Mouse (Mus musculus) liver, embryonic 11.5 days (tissue): Measurements from ENCODE around the gene Abtb2. TPM values are rescaled to one million over a fixed set of nuclear protein-coding genes. Genes with fewer than 3 reads are reported as not detected.

ENCODE experiments used
- ATAC-seq: fragments of 200-750 bp; cut with Nextera tagmentation; replicated peaks from 2 replicates; pipeline ENCODE4 v1.8.0; 2017; ENCODE audit warnings: moderate number of reproducible peaks, mild to moderate bottlenecking, moderate TSS enrichment, moderate library complexity; ENCODE audit not compliant: low FRiP score
- DNase-seq: peaks from one replicate; pipeline ENCODE4 v3.0.0-alpha.2; 2017; ENCODE audit warnings: low spot score
- H3K27ac ChIP-seq: fragments of 300-500 bp; sonication (generic); 2 replicates; pipeline ENCODE4 v1.5.1; 2014; ENCODE audit warnings: mild to moderate bottlenecking, low read depth, low read length, control low read depth
- H3K27me3 ChIP-seq: fragments of 300-500 bp; sonication (generic); replicated peaks from 2 replicates; pipeline ENCODE4 v1.6.1; 2014; ENCODE audit warnings: low read length, mixed read lengths; ENCODE audit not compliant: control insufficient read depth, insufficient read depth
- H3K36me3 ChIP-seq: fragments of 300-500 bp; sonication (generic); 2 replicates; pipeline ENCODE4 v1.6.1; 2014; ENCODE audit warnings: mild to moderate bottlenecking, low read length, moderate library complexity, mixed read lengths; ENCODE audit not compliant: control insufficient read depth, insufficient read depth
- H3K4me1 ChIP-seq: fragments of 300-500 bp; sonication (generic); replicated peaks from 2 replicates; pipeline ENCODE4 v1.6.1; 2014; ENCODE audit warnings: low read length, mixed read lengths; ENCODE audit not compliant: control insufficient read depth, insufficient read depth
- H3K4me2 ChIP-seq: fragments of 300-500 bp; sonication (generic); 2 replicates; pipeline ENCODE4 v1.6.1; 2014; ENCODE audit warnings: mild to moderate bottlenecking, control low read depth, moderate library complexity
- H3K4me3 ChIP-seq: fragments of 300-500 bp; sonication (generic); 2 replicates; pipeline ENCODE4 v1.5.1; 2014; ENCODE audit warnings: low read depth, low read length, control low read depth
- H3K9ac ChIP-seq: fragments of 300-500 bp; sonication (generic); 2 replicates; pipeline ENCODE4 v1.6.1; 2014; ENCODE audit warnings: low read depth, low read length, control low read depth
- H3K9me3 ChIP-seq: fragments of 300-500 bp; sonication (generic); 2 replicates; pipeline ENCODE4 v1.6.1; 2016; ENCODE audit warnings: low read length, inconsistent platforms, mixed read lengths; ENCODE audit not compliant: control insufficient read depth
- WGBS: fragments of 180-500 bp; shearing (Covaris S2); extraction: QIAGEN DNeasy Blood & Tissue Kit; methylation state at CpG from one replicate; pipeline ENCODE4 v1.1.7; 2014; 5-methylcytosine and 5-hydroxymethylcytosine counted together
- polyA plus RNA-seq: library from polyadenylated mRNA; unstranded; fragments of >200 nt; fragmentation: Nextera tagmentation; extraction: Ambion mirVana; gene quantifications from 2 replicates; pipeline ENCODE4 v1.2.1, GENCODE M21; 2014

Gene Abtb2
- polyA plus RNA-seq, 1 experiment from 2014 or later: 4.6 TPM

DNA sequence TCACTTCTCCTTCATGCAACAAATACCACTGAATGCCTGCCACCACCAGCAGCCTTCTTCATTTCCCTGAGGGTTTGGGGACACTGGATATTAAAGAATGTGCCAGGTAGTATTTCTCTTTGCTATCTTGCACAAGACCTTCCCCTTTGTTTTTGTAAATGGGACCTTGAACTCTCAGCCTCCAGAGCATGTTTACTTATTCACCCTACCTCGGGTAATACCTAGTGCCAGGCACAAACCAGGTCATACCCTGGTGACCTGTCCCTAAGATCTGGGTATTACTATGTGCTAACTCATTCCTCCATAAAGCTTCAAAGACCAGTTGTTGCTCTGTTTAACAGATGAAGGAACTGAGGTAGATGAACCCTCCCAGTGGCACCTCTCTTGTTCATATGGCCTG is 35.0 kb downstream of the Abtb2 start:
- H3K9me3 ChIP-seq: no peaks in the 10 kb centered on the region
- peaks cover 45% of the 10 kb centered on the region for H3K4me1 ChIP-seq
- no peak overlapping the region for H3K4me3 ChIP-seq
- no peaks in the 10 kb centered on the region for H3K36me3 ChIP-seq
- DNase-seq (no peak), ATAC-seq (no peak)
- no peak overlapping the region for H3K9ac ChIP-seq
- no peak overlapping the region for H3K4me2 ChIP-seq
- no peaks in the 10 kb centered on the region for H3K27me3 ChIP-seq
- WGBS: 64% methylated on average over 1 of the region's 1 CpGs
- H3K27ac ChIP-seq: no peak overlapping the region

DNA sequence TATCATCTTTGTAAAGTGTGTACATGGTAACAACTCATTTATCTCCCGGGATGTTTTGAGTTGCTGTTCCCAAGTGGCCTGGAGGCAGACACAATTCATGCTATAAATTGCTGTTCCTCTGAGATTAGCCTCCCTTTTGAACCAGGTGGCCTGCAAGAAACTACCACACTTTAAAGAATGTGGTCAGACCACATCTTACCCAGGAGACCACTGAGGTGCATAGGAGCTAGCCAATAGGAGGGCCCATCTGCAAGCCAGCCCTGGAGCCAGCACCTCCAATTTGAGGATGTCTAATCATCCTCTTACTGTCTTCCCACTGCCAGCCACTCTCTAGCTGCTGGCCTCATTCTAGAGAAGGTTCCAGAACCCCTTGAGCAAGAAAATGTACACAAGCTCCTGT is 35.4 kb downstream of the Abtb2 start:
- H3K4me2 ChIP-seq: no peak overlapping the region
- no peaks in the 10 kb centered on the region for H3K27me3 ChIP-seq
- H3K9me3 ChIP-seq: no peaks in the 10 kb centered on the region
- 77% methylated on average over 1 of the region's 1 CpGs for WGBS
- no peak for ATAC-seq
- H3K27ac ChIP-seq: no peak overlapping the region
- H3K4me1 ChIP-seq: peaks cover 44% of the 10 kb centered on the region
- no peaks in the 10 kb centered on the region for H3K36me3 ChIP-seq
- DNase-seq: no peak
- H3K9ac ChIP-seq: no peak overlapping the region
- H3K4me3 ChIP-seq: no peak overlapping the region

DNA sequence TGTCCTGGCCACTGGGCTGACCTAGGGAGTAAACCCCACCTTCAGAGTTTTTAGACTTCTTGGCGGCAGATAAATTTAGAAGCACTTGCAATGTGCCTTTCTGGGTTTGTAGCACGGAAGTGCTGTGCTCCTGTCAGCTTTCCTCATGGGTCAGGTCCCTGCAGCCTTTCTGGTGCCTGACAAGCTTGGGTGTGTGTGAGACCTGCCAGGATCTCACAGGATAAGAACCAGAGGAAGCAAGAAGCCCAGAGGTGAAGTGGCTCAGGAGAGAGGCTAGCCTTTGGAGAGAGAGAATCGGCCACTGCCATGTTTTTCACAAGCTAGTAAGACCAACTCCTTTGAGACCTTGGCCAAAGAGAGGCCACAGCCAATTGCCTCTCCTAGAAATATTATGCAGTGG is 37.1 kb downstream of the Abtb2 start:
- Histone ChIP-seq H3K9ac (no peak overlapping the region), H3K9me3 (no peaks in the 10 kb centered on the region), H3K36me3 (no peaks in the 10 kb centered on the region), H3K4me2 (no peak overlapping the region), H3K4me1 (peaks cover 30% of the 10 kb centered on the region), H3K27me3 (no peaks in the 10 kb centered on the region), H3K27ac (no peak overlapping the region), H3K4me3 (no peak overlapping the region)
- DNase-seq (no peak), ATAC-seq (no peak)
- WGBS: 69% methylated on average over 3 of the region's 3 CpGs

DNA sequence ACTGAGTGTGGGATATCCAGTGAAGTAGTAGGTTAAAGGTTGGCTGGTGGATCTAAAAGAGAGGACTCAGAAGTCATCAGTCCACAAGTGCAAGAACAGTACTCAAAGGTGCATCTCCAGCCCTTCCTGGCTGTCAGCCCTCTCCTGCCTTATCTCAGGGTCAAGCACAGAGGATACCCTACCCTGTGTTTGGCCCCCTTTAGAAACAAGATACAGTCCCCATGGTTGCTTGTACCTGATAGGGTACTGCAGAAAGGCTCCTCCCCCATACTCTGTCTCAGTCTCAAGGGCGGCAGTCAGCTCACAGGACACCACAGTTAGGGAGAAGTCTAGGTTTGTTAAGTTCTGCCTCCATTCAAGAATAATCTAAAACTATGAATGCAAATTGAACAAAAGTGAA is 37.8 kb downstream of the Abtb2 start:
- Histone ChIP-seq H3K4me1 (peaks cover 29% of the 10 kb centered on the region), H3K9ac (no peak overlapping the region), H3K27ac (no peak overlapping the region), H3K4me2 (no peak overlapping the region), H3K27me3 (no peaks in the 10 kb centered on the region), H3K4me3 (no peak overlapping the region), H3K9me3 (no peaks in the 10 kb centered on the region), H3K36me3 (no peaks in the 10 kb centered on the region)
- ATAC-seq (peak; percentile 89), DNase-seq (no peak)
- 3% methylated on average over 1 of the region's 1 CpGs for WGBS

DNA sequence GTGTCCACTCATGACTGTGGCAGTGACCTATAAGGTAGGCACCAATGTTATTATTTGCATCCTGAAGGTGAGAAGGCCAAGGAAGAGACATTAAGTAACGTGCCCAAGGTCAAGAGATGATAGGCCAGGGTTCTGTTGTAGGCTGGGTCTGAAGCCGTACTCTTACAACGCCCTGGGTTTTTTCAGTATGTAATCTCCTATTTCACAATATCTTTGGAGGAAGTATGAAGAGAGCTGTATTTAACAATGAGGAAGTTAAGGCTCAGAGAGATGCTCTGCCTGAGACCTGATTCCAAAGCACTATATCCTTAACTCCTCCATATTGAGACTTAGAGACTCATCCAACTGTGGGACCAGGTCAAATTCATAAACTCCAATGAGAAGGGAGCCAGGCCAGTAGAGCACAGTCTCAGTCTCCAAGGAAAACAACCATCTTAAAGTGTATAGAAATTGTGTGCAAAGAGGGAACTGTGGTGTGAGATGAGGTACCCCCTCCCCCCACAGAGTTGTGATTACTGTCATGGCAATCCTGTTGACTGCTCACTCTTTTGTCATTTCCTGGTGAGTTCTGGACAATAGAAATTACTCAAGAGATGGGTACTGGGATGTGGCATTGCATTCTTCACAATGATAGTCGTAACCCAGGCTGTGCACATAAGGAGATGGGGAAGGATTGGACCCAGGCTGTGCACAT is 39.8 kb downstream of the Abtb2 start:
- Histone ChIP-seq H3K27ac (no peak overlapping the region), H3K4me3 (no peak overlapping the region), H3K9ac (no peak overlapping the region), H3K9me3 (no peaks in the 10 kb centered on the region), H3K4me2 (no peak overlapping the region), H3K36me3 (no peaks in the 10 kb centered on the region), H3K27me3 (no peaks in the 10 kb centered on the region), H3K4me1 (peaks cover 21% of the 10 kb centered on the region)
- DNase-seq (no peak), ATAC-seq (no peak)
- WGBS: 63% methylated on average over 4 of the region's 4 CpGs

DNA sequence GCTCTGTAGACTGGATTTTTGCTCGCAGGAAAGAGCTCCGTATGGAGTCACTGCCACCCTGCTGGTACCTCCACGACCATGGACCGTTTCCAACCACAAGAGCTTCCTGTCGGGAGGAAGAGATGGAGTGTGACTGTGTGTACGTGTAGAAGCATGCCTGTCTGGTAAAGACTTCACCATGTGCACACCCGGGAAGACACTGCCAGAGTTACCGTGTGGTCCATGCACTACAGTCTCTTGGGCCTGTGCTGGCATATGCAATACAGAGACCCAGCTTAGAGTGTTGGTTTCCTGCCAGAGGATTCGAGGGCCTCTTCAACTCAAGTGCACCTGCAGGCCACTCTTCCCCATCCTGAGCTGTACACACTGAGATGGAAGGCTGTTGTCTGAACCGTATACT is 41.8 kb downstream of the Abtb2 start:
- no peaks in the 10 kb centered on the region for H3K27me3 ChIP-seq
- H3K4me2 ChIP-seq: no peak overlapping the region
- ATAC-seq (no peak), DNase-seq (no peak)
- no peaks in the 10 kb centered on the region for H3K9me3 ChIP-seq
- H3K36me3 ChIP-seq: no peaks in the 10 kb centered on the region
- H3K27ac ChIP-seq: no peak overlapping the region
- no peak overlapping the region for H3K9ac ChIP-seq
- H3K4me3 ChIP-seq: no peak overlapping the region
- 70% methylated on average over 10 of the region's 10 CpGs for WGBS
- H3K4me1 ChIP-seq: peaks cover 14% of the 10 kb centered on the region

DNA sequence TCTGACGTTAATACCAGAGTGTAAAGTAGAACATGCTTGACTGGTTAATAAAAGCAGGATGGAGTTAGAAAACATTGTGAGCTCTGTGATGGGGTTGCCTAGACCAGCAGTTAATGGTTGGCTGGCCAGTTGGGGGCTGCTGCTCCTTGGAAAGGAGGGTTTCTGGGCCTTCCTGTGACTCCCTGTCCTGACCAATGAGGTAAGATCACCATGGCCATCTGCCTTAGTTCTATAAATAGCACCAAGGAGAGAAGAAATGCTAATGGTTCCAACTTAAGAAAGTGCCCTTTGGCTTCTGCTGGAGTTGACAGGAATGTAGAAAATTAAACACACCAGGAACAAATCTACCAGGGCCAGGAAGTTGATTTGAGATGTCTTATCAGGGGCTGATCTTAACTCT is 42.8 kb downstream of the Abtb2 start:
- Histone ChIP-seq H3K4me1 (peaks cover 5% of the 10 kb centered on the region), H3K36me3 (no peaks in the 10 kb centered on the region), H3K27me3 (no peaks in the 10 kb centered on the region), H3K4me3 (no peak overlapping the region), H3K9ac (no peak overlapping the region), H3K4me2 (no peak overlapping the region), H3K27ac (no peak overlapping the region), H3K9me3 (no peaks in the 10 kb centered on the region)
- 66% methylated on average over 1 of the region's 1 CpGs for WGBS
- DNase-seq (no peak), ATAC-seq (no peak)

DNA sequence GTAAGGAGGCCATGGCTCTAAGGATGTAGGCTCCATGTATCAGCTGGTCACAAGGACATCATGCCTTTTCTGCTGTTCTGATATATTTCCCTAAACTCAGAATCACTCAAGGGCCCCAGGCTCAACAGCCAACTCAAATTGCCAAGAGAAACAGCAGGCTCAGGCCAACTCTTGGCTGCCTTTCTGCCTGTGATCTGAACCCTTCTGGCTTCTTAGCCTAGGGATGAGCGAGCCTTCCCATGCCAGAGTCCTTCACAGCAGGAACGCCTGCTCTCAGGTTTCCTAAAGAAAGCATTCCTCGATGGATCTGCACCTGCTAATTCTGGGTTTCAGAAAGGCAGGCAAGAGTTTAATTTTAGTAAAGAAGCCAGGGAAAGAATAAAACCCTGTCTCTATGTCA is 43.4 kb downstream of the Abtb2 start:
- ATAC-seq (no peak), DNase-seq (no peak)
- no peaks in the 10 kb centered on the region for H3K4me1 ChIP-seq
- H3K9me3 ChIP-seq: no peaks in the 10 kb centered on the region
- H3K4me2 ChIP-seq: no peak overlapping the region
- H3K27me3 ChIP-seq: no peaks in the 10 kb centered on the region
- 69% methylated on average over 3 of the region's 3 CpGs for WGBS
- H3K27ac ChIP-seq: no peak overlapping the region
- no peak overlapping the region for H3K9ac ChIP-seq
- no peak overlapping the region for H3K4me3 ChIP-seq
- no peaks in the 10 kb centered on the region for H3K36me3 ChIP-seq

DNA sequence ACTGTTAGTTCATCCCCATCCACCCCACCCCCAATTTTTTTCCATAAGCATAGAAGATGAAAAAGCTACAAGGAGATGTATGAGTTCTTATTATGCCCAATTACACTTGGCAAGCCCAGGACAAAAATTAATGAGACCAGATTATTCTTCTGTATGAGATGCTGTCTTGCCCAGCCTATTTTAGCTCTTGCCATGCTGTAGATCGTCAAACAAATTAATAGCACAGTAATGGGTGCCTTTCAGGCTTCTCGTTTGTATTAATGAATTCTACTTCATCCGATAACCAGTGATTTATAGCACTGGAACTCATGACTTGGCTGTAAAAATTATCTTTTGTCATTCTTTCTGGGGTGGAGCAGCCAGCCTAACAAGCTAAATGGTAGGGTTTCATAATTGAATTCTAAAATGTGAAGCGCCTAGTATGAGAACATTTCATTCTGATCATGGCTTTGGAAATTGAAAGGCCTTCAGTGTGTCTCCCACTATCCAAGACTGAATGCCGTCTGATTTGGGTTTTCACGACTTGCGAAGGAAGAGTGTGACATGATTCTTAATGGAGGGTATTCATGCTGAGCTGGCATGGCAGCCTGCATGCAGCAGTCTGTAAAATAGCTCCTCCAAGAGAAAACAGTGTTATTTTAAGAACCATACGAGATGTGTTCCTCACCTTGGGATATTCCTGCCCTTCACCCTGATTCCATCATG is 44.9 kb downstream of the Abtb2 start:
- Histone ChIP-seq H3K36me3 (no peaks in the 10 kb centered on the region), H3K4me1 (no peaks in the 10 kb centered on the region), H3K27ac (no peak overlapping the region), H3K4me2 (no peak overlapping the region), H3K4me3 (no peak overlapping the region), H3K9ac (no peak overlapping the region), H3K9me3 (no peaks in the 10 kb centered on the region), H3K27me3 (no peaks in the 10 kb centered on the region)
- no peak for ATAC-seq
- DNase-seq: no peak
- WGBS: 87% methylated on average over 8 of the region's 8 CpGs
